Mouse (Mus musculus): ENCODE results near the gene Apbb2.

GRCm38 (mm10) chr5:66420011-66420410 is 198.6 kb downstream of the Apbb2 start:
- TF ChIP-seq CTCF (IDR thresholded peaks at IDR 0.05; ENCODE audit: control insufficient read depth, insufficient read depth, insufficient read length) (no peak), MAX (IDR thresholded peaks at IDR 0.05) (no peak), USF1 (IDR thresholded peaks at IDR 0.05; ENCODE audit: low read depth) (no peak), CEBPB (IDR thresholded peaks at IDR 0.05; ENCODE audit: low read depth) (no peak), MYOG (IDR thresholded peaks at IDR 0.05; ENCODE audit: control insufficient read depth, extremely low read depth, insufficient read length) (no peak)
